Mouse (Mus musculus) limb, embryonic 14.5 days (tissue): Measurements from ENCODE around the gene Fam57b. TPM values are rescaled to one million over a fixed set of nuclear protein-coding genes. Genes with fewer than 3 reads are reported as not detected.

Source experiments
- ATAC-seq: fragments of 200-750 bp; cut with Nextera tagmentation; 2 replicates; pipeline ENCODE4 v1.8.0; 2017; ENCODE audit warnings: low read depth, moderate number of reproducible peaks, moderate TSS enrichment; ENCODE audit not compliant: low FRiP score
- DNase-seq: peaks from one replicate; pipeline ENCODE4 v3.0.0-alpha.2; 2015; ENCODE audit warnings: low spot score
- H3K27ac ChIP-seq: fragments of 300-500 bp; sonication (generic); replicated peaks from 2 replicates; pipeline ENCODE4 v1.5.1; 2014; ENCODE audit warnings: low read depth, mild to moderate bottlenecking, low read length, moderate library complexity, mixed read lengths
- H3K27me3 ChIP-seq: fragments of 300-500 bp; sonication (generic); 2 replicates; pipeline ENCODE4 v1.6.1; 2014; ENCODE audit warnings: low read length, mixed read lengths; ENCODE audit not compliant: control insufficient read depth, insufficient read depth
- H3K36me3 ChIP-seq: fragments of 300-500 bp; sonication (generic); 2 replicates; pipeline ENCODE4 v1.6.1; 2014; ENCODE audit warnings: mild to moderate bottlenecking, low read length, moderate library complexity, mixed read lengths; ENCODE audit not compliant: control insufficient read depth, insufficient read depth
- H3K4me1 ChIP-seq: fragments of 300-500 bp; sonication (generic); 2 replicates; pipeline ENCODE4 v1.6.1; 2014; ENCODE audit warnings: antibody characterized with exemption, low read length, mixed read lengths; ENCODE audit not compliant: control insufficient read depth, insufficient read depth
- H3K4me2 ChIP-seq: fragments of 300-500 bp; sonication (generic); replicated peaks from 2 replicates; pipeline ENCODE4 v1.6.1; 2014; ENCODE audit warnings: low read depth, mild to moderate bottlenecking, low read length, moderate library complexity; ENCODE audit not compliant: severe bottlenecking
- H3K4me3 ChIP-seq: fragments of 300-500 bp; sonication (generic); replicated peaks from 2 replicates; pipeline ENCODE4 v1.5.1; 2014; ENCODE audit warnings: low read length
- H3K9ac ChIP-seq: fragments of 300-500 bp; sonication (generic); 2 replicates; pipeline ENCODE4 v1.6.1; 2014; ENCODE audit warnings: mild to moderate bottlenecking, low read depth, low read length, moderate library complexity; ENCODE audit not compliant: severe bottlenecking
- H3K9me3 ChIP-seq: fragments of 300-500 bp; sonication (generic); 2 replicates; pipeline ENCODE4 v1.6.1; 2016; ENCODE audit warnings: low read length; ENCODE audit not compliant: control insufficient read depth
- POLR2A ChIP-seq: fragments of 200-500 bp; IDR thresholded peaks from 2 replicates; pipeline ENCODE4 v1.8.0; 2012; ENCODE audit warnings: inconsistent platforms, mild to moderate bottlenecking, moderate library complexity, borderline replicate concordance; ENCODE audit not compliant: insufficient read depth, insufficient read length; ENCODE audit errors: extremely low read depth
- WGBS: fragments of 180-500 bp; shearing (Covaris S2); extraction: QIAGEN DNeasy Blood & Tissue Kit; methylation state at CpG from one replicate; pipeline ENCODE4 v1.1.7; 2014; 5-methylcytosine and 5-hydroxymethylcytosine counted together
- polyA plus RNA-seq, 2 experiments: library from polyadenylated mRNA; depleted of rRNA in 1 of 2; stranded (reverse) in 1 of 2; unstranded in 1 of 2; fragments of >200 nt; fragmentation: Nextera tagmentation in 1 of 2; extraction: Ambion mirVana in 1 of 2; gene quantifications; 2 replicates each; pipeline versions ENCODE4 v1.2.1 to v1.2.3; 2012 to 2014

Gene Fam57b
- polyA plus RNA-seq, 2 experiments: 0.21 to 1.6 TPM

DNA sequence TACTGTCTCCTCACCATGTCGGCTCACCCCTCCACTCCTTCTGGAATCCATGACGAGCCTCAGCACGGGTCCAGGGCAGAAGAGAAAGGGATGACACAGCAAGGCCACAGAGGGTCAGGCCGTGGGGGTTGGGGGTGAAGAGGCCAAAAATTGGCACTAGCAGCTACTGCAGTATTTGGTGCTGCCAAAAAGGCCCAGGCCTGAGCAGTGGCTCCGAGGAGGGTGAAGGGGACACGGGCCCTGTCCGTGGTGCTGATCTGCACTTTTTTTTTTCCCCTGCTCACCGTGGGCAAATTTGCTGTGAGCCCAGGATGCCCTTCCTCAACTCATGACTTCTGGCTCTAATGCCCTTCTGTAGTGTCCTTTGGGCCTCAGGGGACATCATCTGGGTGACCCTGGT, 27.9 kb downstream of the Fam57b start:
- Histone ChIP-seq H3K36me3 (no peaks in the 10 kb centered on the region), H3K9ac (no peak overlapping the region), H3K9me3 (no peaks in the 10 kb centered on the region), H3K27ac (no peak overlapping the region), H3K27me3 (peaks cover 24% of the 10 kb centered on the region; the same call in 1 of the 2 replicates), H3K4me1 (0 out of 2 replicates have a peak, but pooled peaks cover 3% of the 10 kb centered on the region), H3K4me3 (no peak overlapping the region), H3K4me2 (no peak overlapping the region)
- DNase-seq (peak; percentile 60), ATAC-seq (no peak)
- WGBS: 17% methylated on average over 8 of the region's 8 CpGs
- no peak for TF ChIP-seq POLR2A

DNA sequence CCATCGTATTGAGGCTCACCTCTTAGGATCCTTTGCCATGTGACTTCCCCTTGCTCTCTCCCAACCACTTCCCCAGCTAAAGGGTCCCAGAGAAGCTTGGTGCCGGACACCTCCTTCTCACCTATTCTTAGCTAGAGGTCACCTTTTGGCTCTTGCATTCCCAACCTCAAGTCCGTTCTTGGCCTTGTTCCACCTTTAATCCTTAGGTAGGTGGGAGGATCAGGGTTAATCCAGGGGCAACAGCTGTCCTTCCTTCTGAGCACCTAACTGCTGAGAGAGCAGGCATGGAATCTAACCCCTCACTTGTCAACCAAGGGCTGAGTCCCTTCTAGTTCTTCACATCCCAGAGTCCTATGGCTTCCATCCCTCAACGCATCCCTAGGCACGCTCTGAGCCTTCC, 28.5 kb downstream of the Fam57b start:
- 0 out of 2 replicates have a peak, but pooled peaks cover 3% of the 10 kb centered on the region for H3K4me1 ChIP-seq
- no peak overlapping the region for H3K9ac ChIP-seq
- WGBS: 61% methylated on average over 5 of the region's 5 CpGs
- no peak for DNase-seq
- H3K27ac ChIP-seq: no peak overlapping the region
- no peaks in the 10 kb centered on the region for H3K36me3 ChIP-seq
- TF ChIP-seq POLR2A: no peak
- no peak for ATAC-seq
- no peak overlapping the region for H3K4me3 ChIP-seq
- no peaks in the 10 kb centered on the region for H3K9me3 ChIP-seq
- peaks cover 24% of the 10 kb centered on the region; the same call in 1 of the 2 replicates for H3K27me3 ChIP-seq
- H3K4me2 ChIP-seq: no peak overlapping the region

DNA sequence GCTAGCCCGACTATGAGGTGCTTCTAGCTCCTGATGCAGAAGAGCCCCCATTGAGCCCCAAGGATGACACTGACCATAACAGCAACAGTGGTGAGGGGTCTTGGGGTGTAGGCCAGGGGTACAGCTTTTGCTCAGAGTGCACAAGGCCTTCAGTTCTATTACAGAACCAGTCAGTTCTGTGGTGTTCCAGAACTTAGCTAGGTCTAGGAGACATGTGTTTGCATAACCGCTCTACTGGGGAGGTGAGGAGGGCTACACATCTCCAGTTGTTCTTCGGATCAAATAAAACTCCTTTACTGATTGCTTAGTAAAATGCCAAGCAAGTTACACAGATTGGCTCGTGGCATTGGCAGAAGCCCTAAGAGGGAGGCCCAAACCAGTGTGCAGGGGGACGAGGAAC, 34.1 kb downstream of the Fam57b start, which contains the start of gene 4930451I11Rik:
Gene 4930451I11Rik, minus strand, starts transcription at position 101 of the 400 bp plus-strand sequence.
- no peak within 1 kb of the TSS for H3K27ac ChIP-seq
- DNase-seq (no peak), ATAC-seq (no peak)
- no peaks in the 10 kb centered on the region for H3K9me3 ChIP-seq
- no peak within 1 kb of the TSS for H3K4me3 ChIP-seq
- 51% methylated on average over 5 of the region's 5 CpGs for WGBS
- H3K9ac ChIP-seq: no peak within 1 kb of the TSS
- peak within 1 kb of the TSS; percentile 44 for H3K4me2 ChIP-seq
- no peak for TF ChIP-seq POLR2A
- H3K36me3 ChIP-seq: no peaks in the 10 kb centered on the region
- no peaks in the 10 kb centered on the region for H3K4me1 ChIP-seq
- H3K27me3 ChIP-seq: no peaks in the 10 kb centered on the region

DNA sequence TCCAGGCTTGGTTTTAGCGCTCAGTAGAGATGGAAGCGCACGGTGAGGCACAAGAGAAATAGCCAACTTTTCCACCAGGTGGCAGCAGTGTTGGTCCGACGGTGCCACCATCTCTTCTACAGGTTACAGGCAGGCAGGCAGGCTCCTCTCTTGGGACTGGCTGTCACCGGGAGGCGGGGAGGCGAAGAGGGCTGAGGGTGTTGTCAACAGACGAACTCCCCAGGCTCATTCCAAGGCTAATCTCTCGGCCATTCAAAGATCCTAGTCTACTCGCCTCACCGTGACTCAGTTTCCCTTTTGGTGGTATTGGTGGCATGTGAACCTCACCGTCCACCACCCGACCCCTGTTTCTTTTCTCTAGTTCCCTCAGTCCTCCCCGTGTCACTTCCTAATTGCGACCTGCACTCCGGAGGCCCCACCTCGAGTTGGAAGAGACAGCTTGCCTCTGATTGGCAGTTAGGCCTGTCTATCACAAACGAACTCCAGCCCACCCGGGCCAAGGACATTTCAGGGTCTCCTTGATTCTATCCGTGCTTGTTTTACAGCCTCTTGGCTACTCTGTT, 34.6 kb downstream of the Fam57b start:
- TF ChIP-seq POLR2A: no peak
- Histone ChIP-seq H3K4me1 (no peaks in the 10 kb centered on the region), H3K27ac (no peak overlapping the region), H3K9me3 (no peaks in the 10 kb centered on the region), H3K9ac (no peak overlapping the region), H3K27me3 (no peaks in the 10 kb centered on the region), H3K4me2 (peak overlapping the region; percentile 44), H3K36me3 (no peaks in the 10 kb centered on the region), H3K4me3 (no peak overlapping the region)
- peak; percentile 70 for ATAC-seq
- peak; percentile 77 for DNase-seq
- under 1% methylated on average over 21 of the region's 21 CpGs for WGBS

DNA sequence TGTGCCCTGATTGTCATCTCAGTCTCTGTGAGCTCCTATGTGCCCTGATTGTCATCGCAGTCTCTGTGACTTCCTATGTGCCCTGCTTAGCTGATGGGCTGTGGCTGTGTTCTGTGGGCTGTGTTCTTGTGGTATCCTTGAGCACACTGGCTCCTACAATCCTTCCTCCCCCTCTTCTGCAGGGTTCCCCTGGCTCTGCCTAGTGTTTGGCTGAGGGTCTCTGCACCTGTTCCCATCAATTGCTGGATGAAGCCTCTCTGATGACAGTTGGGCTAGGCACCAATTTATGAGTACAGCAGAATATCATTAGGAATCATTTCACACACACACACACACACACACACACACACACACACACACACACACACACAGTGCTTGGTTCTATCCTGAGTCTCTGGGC, 35.8 kb downstream of the Fam57b start:
- DNase-seq: no peak
- WGBS: 89% methylated on average over 1 of the region's 1 CpGs

More for the DNA sequence above, 35.8 kb downstream of the Fam57b start:
- H3K36me3 ChIP-seq: no peaks in the 10 kb centered on the region
- H3K27ac ChIP-seq: no peak overlapping the region
- H3K4me1 ChIP-seq: no peaks in the 10 kb centered on the region
- H3K4me3 ChIP-seq: no peak overlapping the region
- ATAC-seq: 0 out of 2 replicates have a peak, but pooled peaks have one; percentile 29
- H3K27me3 ChIP-seq: no peaks in the 10 kb centered on the region
- H3K4me2 ChIP-seq: no peak overlapping the region
- no peak for TF ChIP-seq POLR2A
- no peak overlapping the region for H3K9ac ChIP-seq
- no peaks in the 10 kb centered on the region for H3K9me3 ChIP-seq
